Mouse (Mus musculus): ENCODE results near the gene Kcnh1. TPM values are rescaled to one million over a fixed set of nuclear protein-coding genes. Genes with fewer than 3 reads are reported as not detected.

Gene Kcnh1
- polyA plus RNA-seq, 1 experiment = 0.85 TPM

DNA sequence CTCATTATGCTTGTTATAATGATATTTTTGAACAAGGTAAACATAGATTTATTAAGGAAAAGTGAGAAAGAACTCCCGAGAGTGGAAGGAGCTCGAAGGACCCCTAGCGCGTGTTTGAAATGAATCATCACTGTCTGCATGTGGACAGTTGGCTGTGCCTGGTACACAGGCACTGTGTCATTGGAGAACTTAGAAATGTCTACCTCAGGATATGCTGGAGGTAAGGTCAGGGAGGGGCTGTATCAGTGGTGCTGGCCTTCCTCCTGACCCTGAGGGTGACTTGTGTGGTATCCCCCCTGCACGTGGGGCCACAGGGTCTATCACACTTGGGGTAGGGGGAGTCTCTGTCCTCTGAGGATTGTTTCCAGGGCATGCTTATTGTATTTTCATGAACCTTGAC lies 68.6 kb downstream of the Kcnh1 start:
- H3K27ac ChIP-seq (ENCODE audit: insufficient read depth, low read length) = no peak overlapping the region
- TF ChIP-seq POLR2A (IDR thresholded peaks at IDR 0.05; ENCODE audit: low read depth, low read length) (no peak), CTCF (IDR thresholded peaks at IDR 0.05; ENCODE audit: extremely low read depth, insufficient read depth, insufficient read length, insufficient replicate concordance) (no peak)
- H3K4me3 ChIP-seq (ENCODE audit: extremely low read depth, insufficient read depth, insufficient read length) = no peak overlapping the region
- no peaks in the 10 kb centered on the region for H3K27me3 ChIP-seq (ENCODE audit: control insufficient read depth, insufficient read depth, low read length)
- 80% methylated on average over 5 of the region's 5 CpGs for WGBS
- no peaks in the 10 kb centered on the region for H3K36me3 ChIP-seq (ENCODE audit: control insufficient read depth, insufficient read depth, low read length)
- H3K4me1 ChIP-seq (ENCODE audit: control insufficient read depth, insufficient read depth, insufficient read length) = no peaks in the 10 kb centered on the region
- no peak for DNase-seq (ENCODE audit: low read depth in 1 of 2, low spot score in 2 of 2)

DNA sequence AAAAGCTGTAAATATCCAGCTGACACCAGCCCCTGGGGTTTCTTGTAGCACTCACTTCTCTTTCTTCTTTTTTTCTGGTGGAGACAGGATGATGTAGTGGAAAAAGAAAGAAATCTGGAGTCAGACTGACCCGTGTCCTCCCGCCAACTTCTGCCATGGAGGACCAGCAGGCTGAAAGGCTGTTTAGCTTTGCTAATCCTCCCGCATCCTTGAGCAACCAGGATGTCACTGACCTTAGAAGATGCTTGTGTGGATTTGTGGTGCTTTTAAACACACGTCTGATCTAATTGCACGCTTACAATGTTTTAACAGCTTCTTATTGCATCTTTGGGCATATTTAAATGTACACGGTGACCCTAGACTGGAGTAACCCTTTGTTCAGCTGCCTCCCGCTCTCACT lies 69.0 kb downstream of the Kcnh1 start:
- no peak overlapping the region for H3K27ac ChIP-seq (ENCODE audit: insufficient read depth, low read length)
- DNase-seq (ENCODE audit: low read depth in 1 of 2, low spot score in 2 of 2) = no peak
- H3K4me1 ChIP-seq (ENCODE audit: control insufficient read depth, insufficient read depth, insufficient read length) = no peaks in the 10 kb centered on the region
- H3K36me3 ChIP-seq (ENCODE audit: control insufficient read depth, insufficient read depth, low read length) = no peaks in the 10 kb centered on the region
- no peaks in the 10 kb centered on the region for H3K27me3 ChIP-seq (ENCODE audit: control insufficient read depth, insufficient read depth, low read length)
- H3K4me3 ChIP-seq (ENCODE audit: extremely low read depth, insufficient read depth, insufficient read length) = no peak overlapping the region
- 68% methylated on average over 7 of the region's 7 CpGs for WGBS
- TF ChIP-seq POLR2A (IDR thresholded peaks at IDR 0.05; ENCODE audit: low read depth, low read length) = no peak
- TF ChIP-seq CTCF (IDR thresholded peaks at IDR 0.05; ENCODE audit: extremely low read depth, insufficient read depth, insufficient read length, insufficient replicate concordance) = no peak

DNA sequence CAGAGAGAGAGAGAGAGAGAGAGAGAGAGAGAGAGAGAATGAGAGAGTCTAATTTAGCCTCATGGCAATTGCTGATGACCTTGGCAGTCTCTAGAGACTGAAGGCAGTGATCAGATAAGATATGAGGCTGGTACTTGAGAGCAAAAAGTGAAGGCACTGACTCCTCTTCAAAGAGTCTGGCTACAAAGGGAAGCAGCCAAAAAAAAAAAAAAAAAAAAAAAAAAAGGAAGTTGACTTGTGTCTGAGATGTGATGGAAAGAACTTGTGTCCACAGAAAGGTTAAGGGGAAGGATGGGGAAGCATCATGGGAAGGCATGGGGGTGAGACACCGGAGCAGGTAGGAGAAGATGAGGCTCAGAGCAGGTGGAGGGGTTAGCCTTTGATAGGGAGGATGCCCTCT lies 75.1 kb downstream of the Kcnh1 start:
- Histone ChIP-seq H3K4me1 (ENCODE audit: control insufficient read depth, insufficient read depth, insufficient read length) (no peaks in the 10 kb centered on the region), H3K36me3 (ENCODE audit: control insufficient read depth, insufficient read depth, low read length) (no peaks in the 10 kb centered on the region), H3K4me3 (ENCODE audit: extremely low read depth, insufficient read depth, insufficient read length) (no peak overlapping the region), H3K27ac (ENCODE audit: insufficient read depth, low read length) (no peak overlapping the region), H3K27me3 (ENCODE audit: control insufficient read depth, insufficient read depth, low read length) (no peaks in the 10 kb centered on the region)
- WGBS = 70% methylated on average over 1 of the region's 1 CpGs
- no peak for DNase-seq (ENCODE audit: low read depth in 1 of 2, low spot score in 2 of 2)
- TF ChIP-seq POLR2A (IDR thresholded peaks at IDR 0.05; ENCODE audit: low read depth, low read length) = no peak
- no peak for TF ChIP-seq CTCF (IDR thresholded peaks at IDR 0.05; ENCODE audit: extremely low read depth, insufficient read depth, insufficient read length, insufficient replicate concordance)

DNA sequence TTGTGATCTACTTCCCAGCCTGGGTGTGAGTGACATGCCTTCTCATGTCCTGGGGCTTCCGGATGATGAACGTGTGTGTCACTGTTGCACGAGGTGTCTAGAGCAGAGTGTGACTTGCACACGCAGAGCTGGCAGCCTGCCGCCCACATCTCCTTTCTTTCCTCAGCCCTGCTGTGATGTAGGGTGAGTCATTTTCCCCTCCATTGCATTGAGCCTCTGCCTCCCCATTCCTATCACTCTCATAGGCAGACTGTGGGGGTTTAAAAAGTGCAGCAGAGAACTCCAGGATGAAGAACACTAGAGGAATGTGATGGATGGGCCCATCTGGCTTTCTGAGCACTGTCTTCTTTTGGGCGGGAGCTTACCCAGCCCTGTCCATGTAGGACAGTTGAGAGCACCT lies 76.4 kb downstream of the Kcnh1 start:
- H3K4me3 ChIP-seq (ENCODE audit: extremely low read depth, insufficient read depth, insufficient read length) = no peak overlapping the region
- 90% methylated on average over 6 of the region's 6 CpGs for WGBS
- no peaks in the 10 kb centered on the region for H3K4me1 ChIP-seq (ENCODE audit: control insufficient read depth, insufficient read depth, insufficient read length)
- DNase-seq (ENCODE audit: low read depth in 1 of 2, low spot score in 2 of 2) = no peak
- no peak for TF ChIP-seq CTCF (IDR thresholded peaks at IDR 0.05; ENCODE audit: extremely low read depth, insufficient read depth, insufficient read length, insufficient replicate concordance)
- TF ChIP-seq POLR2A (IDR thresholded peaks at IDR 0.05; ENCODE audit: low read depth, low read length) = no peak
- no peak overlapping the region for H3K27ac ChIP-seq (ENCODE audit: insufficient read depth, low read length)
- no peaks in the 10 kb centered on the region for H3K36me3 ChIP-seq (ENCODE audit: control insufficient read depth, insufficient read depth, low read length)
- no peaks in the 10 kb centered on the region for H3K27me3 ChIP-seq (ENCODE audit: control insufficient read depth, insufficient read depth, low read length)

DNA sequence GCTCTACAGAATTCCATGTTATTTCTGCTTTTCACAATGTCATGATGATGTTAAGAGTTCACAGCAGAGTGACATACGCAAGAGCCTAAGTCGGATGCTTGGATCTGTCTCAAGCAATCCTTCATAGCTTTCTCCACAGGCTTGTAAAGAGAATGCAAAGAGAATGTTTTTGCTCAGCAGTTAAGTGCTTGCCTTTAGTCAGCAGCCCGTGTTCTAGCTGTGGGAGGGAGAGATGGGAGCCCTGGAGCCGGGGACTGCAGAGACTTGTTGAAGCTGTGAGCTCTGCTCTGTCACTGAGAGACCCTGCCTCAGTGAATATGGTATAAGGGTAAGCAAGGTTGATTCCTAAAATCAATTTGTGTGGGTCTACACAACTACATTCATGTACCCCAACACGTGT lies 78.3 kb downstream of the Kcnh1 start:
- 80% methylated on average over 5 of the region's 5 CpGs for WGBS
- Histone ChIP-seq H3K4me3 (ENCODE audit: extremely low read depth, insufficient read depth, insufficient read length) (no peak overlapping the region), H3K27ac (ENCODE audit: insufficient read depth, low read length) (no peak overlapping the region), H3K27me3 (ENCODE audit: control insufficient read depth, insufficient read depth, low read length) (no peaks in the 10 kb centered on the region), H3K36me3 (ENCODE audit: control insufficient read depth, insufficient read depth, low read length) (no peaks in the 10 kb centered on the region), H3K4me1 (ENCODE audit: control insufficient read depth, insufficient read depth, insufficient read length) (no peaks in the 10 kb centered on the region)
- no peak for DNase-seq (ENCODE audit: low read depth in 1 of 2, low spot score in 2 of 2)
- TF ChIP-seq POLR2A (IDR thresholded peaks at IDR 0.05; ENCODE audit: low read depth, low read length) = no peak

DNA sequence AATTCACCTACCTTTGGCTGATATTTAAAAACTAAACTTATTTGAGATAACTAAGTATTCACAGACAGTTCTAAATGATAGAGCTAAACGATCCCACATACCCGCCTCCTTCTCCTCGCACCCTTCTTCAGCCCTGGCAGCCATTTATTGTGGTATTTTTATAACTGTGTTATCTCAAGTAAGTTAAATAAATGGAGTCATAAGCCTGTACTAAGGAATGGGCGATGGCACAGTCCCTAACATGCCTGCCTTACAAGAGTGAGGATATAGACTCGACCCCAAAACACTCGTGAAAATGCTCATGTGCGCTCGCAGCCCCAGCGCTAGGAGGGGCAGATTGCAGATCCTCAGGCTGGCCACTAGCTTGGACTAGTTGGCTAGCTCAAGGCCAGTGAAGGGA lies 79.3 kb downstream of the Kcnh1 start:
- WGBS = 91% methylated on average over 9 of the region's 9 CpGs
- H3K27me3 ChIP-seq (ENCODE audit: control insufficient read depth, insufficient read depth, low read length) = no peaks in the 10 kb centered on the region
- TF ChIP-seq POLR2A (IDR thresholded peaks at IDR 0.05; ENCODE audit: low read depth, low read length) (no peak), CTCF (IDR thresholded peaks at IDR 0.05; ENCODE audit: extremely low read depth, insufficient read depth, insufficient read length, insufficient replicate concordance) (no peak)
- H3K27ac ChIP-seq (ENCODE audit: insufficient read depth, low read length) = no peak overlapping the region
- no peak for DNase-seq (ENCODE audit: low read depth in 1 of 2, low spot score in 2 of 2)
- H3K4me3 ChIP-seq (ENCODE audit: extremely low read depth, insufficient read depth, insufficient read length) = no peak overlapping the region
- no peaks in the 10 kb centered on the region for H3K36me3 ChIP-seq (ENCODE audit: control insufficient read depth, insufficient read depth, low read length)
- H3K4me1 ChIP-seq (ENCODE audit: control insufficient read depth, insufficient read depth, insufficient read length) = no peaks in the 10 kb centered on the region

DNA sequence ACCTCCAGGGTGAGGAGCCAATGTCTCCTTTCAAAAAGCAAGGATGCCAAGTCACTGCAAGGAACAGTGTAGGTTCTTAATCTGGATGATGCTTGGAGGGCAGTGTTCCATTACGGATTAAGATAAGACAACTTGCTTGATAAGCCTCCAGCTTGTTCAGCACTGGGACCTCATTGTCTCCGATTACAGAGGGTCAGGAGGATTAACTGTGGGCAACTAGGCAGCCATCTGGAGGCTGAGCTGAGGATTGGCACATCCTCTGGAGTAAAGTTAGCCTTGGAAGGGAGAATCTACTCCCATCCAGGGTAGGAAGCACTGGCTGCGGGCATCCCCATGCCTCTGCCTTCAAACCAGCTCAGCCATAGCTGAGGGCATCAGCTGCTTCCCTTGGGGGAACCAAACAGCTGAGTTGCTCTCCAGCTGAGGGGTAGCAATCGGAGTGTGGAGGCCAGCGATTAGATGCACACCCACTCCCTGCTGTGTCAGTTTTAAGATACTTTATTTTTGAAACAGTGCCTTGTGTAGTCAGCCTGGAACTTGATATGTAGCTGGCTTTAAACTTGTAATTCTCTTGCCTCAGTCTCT lies 87.3 kb downstream of the Kcnh1 start:
- no peak for DNase-seq (ENCODE audit: low read depth in 1 of 2, low spot score in 2 of 2)
- H3K27me3 ChIP-seq (ENCODE audit: control insufficient read depth, insufficient read depth, low read length) = no peaks in the 10 kb centered on the region
- H3K27ac ChIP-seq (ENCODE audit: insufficient read depth, low read length) = no peak overlapping the region
- H3K4me1 ChIP-seq (ENCODE audit: control insufficient read depth, insufficient read depth, insufficient read length) = no peaks in the 10 kb centered on the region
- H3K4me3 ChIP-seq (ENCODE audit: extremely low read depth, insufficient read depth, insufficient read length) = no peak overlapping the region
- H3K36me3 ChIP-seq (ENCODE audit: control insufficient read depth, insufficient read depth, low read length) = no peaks in the 10 kb centered on the region
- 78% methylated on average over 5 of the region's 5 CpGs for WGBS
- TF ChIP-seq CTCF (IDR thresholded peaks at IDR 0.05; ENCODE audit: extremely low read depth, insufficient read depth, insufficient read length, insufficient replicate concordance) (no peak), POLR2A (IDR thresholded peaks at IDR 0.05; ENCODE audit: low read depth, low read length) (no peak)
